Mouse (Mus musculus) liver, postnatal 0 days (tissue): ENCODE results near the gene Scgb1b10. TPM values are rescaled to one million over a fixed set of nuclear protein-coding genes. Genes with fewer than 3 reads are reported as not detected.
"Not testable (repeated sequence)": the region's sequence is repeated elsewhere in the genome, so short reads cannot be mapped to it uniquely, and the experiment has no call there.

Source experiments
- ATAC-seq: fragments of 200-750 bp; cut with Nextera tagmentation; 2 replicates; pipeline ENCODE4 v1.8.0; 2017; ENCODE audit warnings: mild to moderate bottlenecking, moderate library complexity
- DNase-seq: peaks from one replicate; pipeline ENCODE4 v3.0.0-alpha.2; 2016
- H3K27ac ChIP-seq: fragments of 300-500 bp; sonication (generic); 2 replicates; pipeline ENCODE4 v1.5.1; 2014; ENCODE audit warnings: antibody characterized with exemption, moderate library complexity, mild to moderate bottlenecking, low read depth
- H3K27me3 ChIP-seq: fragments of 300-500 bp; sonication (generic); 2 replicates; pipeline ENCODE4 v1.6.1; 2014; ENCODE audit warnings: low read length, control low read depth, mixed read lengths; ENCODE audit not compliant: insufficient read depth
- H3K36me3 ChIP-seq: fragments of 300-500 bp; sonication (generic); replicated peaks from 2 replicates; pipeline ENCODE4 v1.6.1; 2014; ENCODE audit warnings: mild to moderate bottlenecking, control low read depth, low read length, moderate library complexity, mixed read lengths; ENCODE audit not compliant: insufficient read depth
- H3K4me1 ChIP-seq: fragments of 300-500 bp; sonication (generic); 2 replicates; pipeline ENCODE4 v1.6.1; 2014; ENCODE audit warnings: antibody characterized with exemption, mild to moderate bottlenecking, control low read depth; ENCODE audit not compliant: insufficient read depth
- H3K4me2 ChIP-seq: fragments of 300-500 bp; sonication (generic); 2 replicates; pipeline ENCODE4 v1.6.1; 2014; ENCODE audit warnings: low read depth, mild to moderate bottlenecking, low read length, moderate library complexity, mixed read lengths
- H3K4me3 ChIP-seq: fragments of 300-500 bp; sonication (generic); 2 replicates; pipeline ENCODE4 v1.5.1; 2014; ENCODE audit warnings: low read depth, low read length
- H3K9ac ChIP-seq: fragments of 300-500 bp; sonication (generic); replicated peaks from 2 replicates; pipeline ENCODE4 v1.6.1; 2014; ENCODE audit warnings: mild to moderate bottlenecking, moderate library complexity
- H3K9me3 ChIP-seq: fragments of 300-500 bp; sonication (generic); 2 replicates; pipeline ENCODE4 v1.6.1; 2016; ENCODE audit warnings: mild to moderate bottlenecking, control low read depth, low read length, mixed read lengths
- polyA plus RNA-seq: library from polyadenylated mRNA; unstranded; fragments of >200 nt; fragmentation: Nextera tagmentation; extraction: Ambion mirVana; gene quantifications from 2 replicates; pipeline ENCODE4 v1.2.1, GENCODE M21; 2015

Gene Scgb1b10
- polyA plus RNA-seq, result not detected in 2 replicates

GRCm38 (mm10) chr7:32100553-32100952 lies at the start of gene Scgb1b10:
Gene Scgb1b10 (plus strand): TSS chr7:32100853.
- not testable (repeated sequence) for H3K27ac ChIP-seq, H3K4me2 ChIP-seq, H3K9me3 ChIP-seq, DNase-seq, H3K4me3 ChIP-seq, H3K27me3 ChIP-seq, H3K4me1 ChIP-seq, H3K36me3 ChIP-seq, H3K9ac ChIP-seq, ATAC-seq

Other genes with a start within 250 kb of the Scgb1b10 start
- gene Scgb2b11, start 110.3 kb downstream of the Scgb1b10 start, polyA plus RNA-seq, result not detected in 2 replicates
- not detected in 2 replicates for gene Scgb1b11, start 122.0 kb downstream of the Scgb1b10 start, polyA plus RNA-seq
- not detected in 2 replicates for gene Scgb2b12, start 226.4 kb downstream of the Scgb1b10 start, polyA plus RNA-seq
- not detected in 2 replicates for gene Scgb1b12, start 233.3 kb downstream of the Scgb1b10 start, polyA plus RNA-seq